Mouse (Mus musculus) left cerebral cortex, adult 8-10 months (tissue): Measurements from ENCODE around the gene Ccdc127. TPM values are rescaled to one million over a fixed set of nuclear protein-coding genes. Genes with fewer than 3 reads are reported as not detected.

ENCODE experiments used
- DNase-seq, 2 experiments: peaks; one replicate each; pipeline ENCODE4 v3.0.0; 2022; ENCODE audit warnings: low spot score in 2 of 2
- total RNA-seq, 4 experiments: library from RNA; stranded (reverse); gene quantifications; 2 replicates each; pipeline ENCODE4 v1.2.4; 2022

Gene Ccdc127
- total RNA-seq: 10 to 100 TPM; 78.1 to 94.3 (median 82.4) TPM

DNA sequence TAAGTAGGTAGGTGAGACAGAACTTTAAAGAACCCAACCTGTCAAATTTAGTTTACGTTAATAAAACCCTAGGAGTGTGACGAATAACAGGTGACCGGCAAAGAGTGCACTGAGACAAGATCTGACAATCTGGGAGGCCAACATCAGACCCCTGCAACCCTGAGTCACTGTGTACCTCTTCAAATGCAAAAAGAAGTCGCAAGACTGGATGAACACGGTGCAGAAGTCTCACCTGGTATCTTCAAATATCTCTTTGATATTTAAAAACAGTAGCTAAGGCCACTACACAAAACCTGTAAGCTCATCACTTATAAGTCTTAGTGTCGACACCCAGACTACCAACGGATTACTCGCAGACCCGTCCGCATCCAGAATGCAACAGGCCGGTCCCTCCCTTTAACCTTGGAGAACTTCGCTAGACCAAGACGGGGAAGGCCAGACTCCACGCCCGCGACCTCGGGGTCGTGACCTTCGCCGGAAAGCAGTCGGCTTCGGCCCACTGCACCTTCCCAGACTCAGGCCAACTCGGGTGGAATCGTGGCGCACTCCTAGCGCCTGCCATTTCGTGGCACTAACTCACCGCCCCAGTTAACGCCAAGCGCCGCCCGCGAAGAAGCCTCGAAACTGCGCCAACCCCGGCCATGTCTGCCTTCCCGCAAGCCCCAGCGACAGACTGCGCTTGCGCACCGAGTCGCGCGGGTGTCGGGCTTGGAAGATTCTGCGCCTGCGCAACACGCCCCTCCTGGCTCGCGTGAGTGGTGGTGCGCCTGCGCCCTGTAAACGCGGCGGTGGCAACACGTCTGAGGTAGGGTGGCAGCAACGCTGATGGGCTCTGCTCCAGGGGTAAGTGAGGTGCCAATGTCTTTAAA is at the start of gene Ccdc127, which contains the start of gene Sdha:
TSS of gene Ccdc127 (plus strand) at position 744 of the 869 bp plus-strand sequence.
TSS of gene Sdha (minus strand) at position 715 of the 869 bp plus-strand sequence.
- peak; percentile 90 to 91 for DNase-seq

DNA sequence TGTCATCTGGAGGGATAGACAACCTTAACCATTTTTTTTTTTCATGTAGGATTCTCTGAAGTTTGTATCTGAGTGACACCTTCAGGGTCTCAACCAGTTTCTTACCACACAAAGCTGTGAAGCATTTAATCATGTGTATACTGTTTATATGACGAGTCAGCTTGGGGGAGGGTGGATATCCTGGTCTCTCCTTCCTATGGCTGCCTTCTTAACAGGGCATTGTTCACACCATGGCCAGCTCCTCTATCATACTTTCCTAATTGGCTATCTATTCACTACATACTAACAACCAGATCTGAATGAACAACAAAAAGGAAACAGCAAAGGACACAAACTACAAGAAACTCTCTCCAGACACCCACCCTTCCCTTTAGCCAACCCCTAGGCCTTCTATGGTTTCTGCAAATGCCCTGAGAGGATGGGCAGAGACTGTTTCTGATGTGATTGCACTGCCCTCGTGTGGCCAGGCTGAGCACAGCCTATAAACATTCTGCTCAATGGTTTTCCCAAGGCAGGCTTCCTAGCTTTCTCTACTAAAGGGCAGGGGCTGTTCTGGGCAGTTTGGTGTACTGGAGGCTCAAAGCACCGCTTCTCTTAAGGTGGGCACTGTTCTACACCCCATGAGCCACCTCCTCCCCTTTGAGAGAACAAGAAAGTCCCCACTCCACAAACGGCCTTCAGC is 49.0 kb upstream of the Ccdc127 start:
- peak; percentile 26 to 69 for DNase-seq

DNA sequence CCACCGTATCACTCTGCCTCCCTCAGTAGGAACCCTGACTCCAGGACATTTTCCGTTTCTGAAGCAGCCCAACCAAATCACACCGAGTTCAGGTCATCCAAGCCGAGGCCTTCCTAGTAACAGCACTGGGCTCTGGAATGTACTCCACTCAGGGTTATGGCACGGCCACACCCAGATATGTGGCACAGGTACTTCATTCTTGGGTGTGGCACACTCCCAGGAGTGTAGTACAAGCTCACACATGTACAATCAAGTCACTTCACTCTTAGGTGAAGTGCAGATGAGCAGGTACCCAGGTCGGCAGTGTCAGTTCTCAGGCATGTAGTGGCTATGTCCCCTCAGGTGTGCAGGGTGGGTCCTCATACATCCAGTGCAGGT is 48.5 kb upstream of the Ccdc127 start:
- peak in 1 of 2 experiments; percentile 6 for DNase-seq

DNA sequence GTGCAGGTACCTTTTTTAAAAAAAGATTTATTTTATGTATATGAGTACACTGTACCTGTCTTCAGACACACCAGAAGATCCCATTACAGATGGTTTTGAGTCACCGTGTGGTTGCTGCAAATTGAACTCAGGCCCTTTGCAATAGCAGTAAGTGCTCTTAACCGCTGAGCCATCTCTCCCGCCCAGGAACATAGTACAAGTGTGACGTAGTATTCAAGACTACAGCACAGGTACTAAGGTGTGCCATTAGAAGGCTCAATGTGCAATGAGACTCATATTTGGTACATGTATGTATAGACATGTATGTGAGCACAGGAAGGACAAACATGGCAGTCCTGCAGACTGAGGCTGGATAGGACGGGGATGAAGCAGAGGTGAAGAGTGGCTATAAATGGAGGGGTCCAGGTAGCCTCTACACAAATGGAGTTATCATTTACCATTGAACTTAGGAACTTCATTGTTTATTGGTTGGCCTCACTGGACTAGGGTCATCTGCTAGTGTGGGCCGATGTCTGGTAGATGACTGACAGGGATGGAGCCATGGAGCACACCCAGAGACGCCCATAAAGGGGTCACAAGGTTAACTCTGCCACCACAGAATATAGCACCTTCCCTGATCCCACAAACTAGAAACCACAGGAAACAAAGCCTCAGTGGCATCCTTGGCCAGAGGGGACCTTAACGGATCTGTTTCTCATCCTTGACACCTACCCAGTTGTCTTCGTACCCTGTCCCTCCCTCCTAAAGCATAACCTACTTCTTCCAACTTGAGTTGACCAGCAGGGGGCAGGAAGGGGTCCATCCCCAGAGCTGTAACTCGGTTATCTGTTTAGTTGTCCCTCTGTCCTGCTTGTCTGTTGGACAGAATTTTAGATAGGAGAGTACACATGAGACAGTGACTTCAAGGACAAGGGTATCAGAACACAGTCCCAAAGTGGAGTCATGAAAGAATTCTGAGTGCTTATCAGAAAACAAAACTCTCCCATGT is 47.8 kb upstream of the Ccdc127 start:
- no peak for DNase-seq

DNA sequence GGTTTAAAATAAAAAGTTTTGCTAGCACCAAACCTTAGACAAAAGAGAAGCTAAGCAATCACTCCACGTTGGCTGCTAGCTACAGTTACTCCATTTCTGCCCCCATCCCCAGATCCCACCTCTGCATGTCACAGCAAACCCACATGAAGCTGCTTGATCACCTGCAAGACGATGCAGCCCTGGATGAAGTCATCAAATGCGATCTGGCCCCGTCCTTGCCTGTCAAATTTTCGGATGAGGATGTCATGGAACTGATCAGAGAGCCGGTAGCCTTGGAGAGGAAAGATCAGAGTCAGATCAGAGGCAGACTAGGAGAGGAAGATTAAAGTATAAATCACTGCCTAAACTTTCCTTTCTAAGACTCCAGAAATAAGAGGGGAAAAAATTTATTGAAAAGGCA is 44.7 kb upstream of the Ccdc127 start:
- no peak for DNase-seq

DNA sequence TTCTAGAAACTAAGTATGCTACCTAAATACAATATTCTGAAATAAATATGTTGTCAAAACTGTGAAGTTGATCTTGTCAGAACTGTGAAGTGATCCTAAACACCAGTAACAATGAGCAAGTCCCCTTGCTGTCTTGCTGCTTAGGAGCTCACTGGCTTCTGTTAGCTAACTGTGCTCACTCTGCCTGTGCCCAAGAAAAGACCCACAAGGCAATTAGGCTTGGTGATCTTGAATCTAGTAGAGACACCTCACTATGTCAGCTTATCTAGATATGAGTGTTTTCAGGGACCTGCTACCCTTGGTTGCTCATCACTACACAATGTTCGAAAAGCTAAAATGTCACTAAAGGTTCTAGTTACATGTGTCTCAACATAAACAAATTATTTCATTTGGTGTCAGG is 44.3 kb upstream of the Ccdc127 start:
- DNase-seq: no peak

DNA sequence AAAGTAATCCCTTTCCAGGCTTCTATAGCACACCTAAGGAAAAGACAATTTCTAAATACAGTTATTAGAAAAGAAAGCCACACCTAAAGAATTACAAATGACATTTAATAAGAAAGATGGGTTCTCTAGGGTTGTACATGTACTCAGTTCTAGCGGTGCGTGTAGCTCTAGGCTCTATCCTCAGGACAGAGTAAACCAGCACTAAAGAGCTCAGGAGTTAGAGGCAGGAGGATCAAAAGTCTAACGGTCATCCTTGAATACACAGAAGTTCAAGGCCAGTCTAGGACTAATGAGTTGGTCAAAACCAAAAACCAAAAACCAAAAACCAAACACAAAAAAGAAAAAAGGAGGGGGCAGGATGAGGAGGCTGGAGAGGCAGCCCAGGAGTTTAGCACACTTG is 35.5 kb upstream of the Ccdc127 start:
- no peak for DNase-seq

DNA sequence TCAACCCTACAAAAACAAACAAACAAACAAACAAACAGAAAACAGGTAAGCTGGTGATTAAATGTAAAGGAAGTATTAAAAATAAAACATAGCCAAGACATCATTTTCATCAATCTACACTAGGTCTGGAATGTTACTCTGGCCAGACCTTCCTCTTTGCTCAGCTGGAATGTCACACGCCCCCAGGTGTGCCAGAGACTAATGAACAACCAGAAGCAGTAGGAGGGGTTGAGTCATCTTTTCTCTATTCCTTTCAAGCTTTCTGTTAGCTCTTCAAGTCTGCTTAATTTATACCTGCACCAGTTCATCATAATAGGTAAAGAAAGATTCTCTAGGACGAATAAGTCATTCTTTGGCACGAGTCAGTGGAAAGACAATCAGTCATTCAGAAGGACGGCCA is 33.7 kb upstream of the Ccdc127 start:
- no peak for DNase-seq

DNA sequence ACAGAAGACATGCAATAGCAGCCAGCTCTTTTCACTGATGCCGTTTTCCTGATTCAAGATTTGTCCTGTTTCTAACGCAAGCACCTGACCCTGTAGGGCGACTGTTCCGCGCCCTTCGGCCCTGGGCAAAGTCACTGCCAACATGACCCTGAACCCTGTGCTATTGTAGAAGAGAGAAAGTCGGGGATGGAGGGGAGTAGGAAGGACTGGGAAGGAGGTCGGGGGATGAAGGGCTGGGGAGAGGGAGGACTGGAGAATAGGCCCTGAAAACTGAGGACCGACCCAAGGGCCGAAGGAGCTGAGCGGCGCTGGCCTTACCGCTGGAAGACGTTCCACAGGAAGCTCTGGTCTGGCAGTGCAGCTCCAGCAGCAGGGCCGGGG is 33.3 kb upstream of the Ccdc127 start:
- no peak for DNase-seq

DNA sequence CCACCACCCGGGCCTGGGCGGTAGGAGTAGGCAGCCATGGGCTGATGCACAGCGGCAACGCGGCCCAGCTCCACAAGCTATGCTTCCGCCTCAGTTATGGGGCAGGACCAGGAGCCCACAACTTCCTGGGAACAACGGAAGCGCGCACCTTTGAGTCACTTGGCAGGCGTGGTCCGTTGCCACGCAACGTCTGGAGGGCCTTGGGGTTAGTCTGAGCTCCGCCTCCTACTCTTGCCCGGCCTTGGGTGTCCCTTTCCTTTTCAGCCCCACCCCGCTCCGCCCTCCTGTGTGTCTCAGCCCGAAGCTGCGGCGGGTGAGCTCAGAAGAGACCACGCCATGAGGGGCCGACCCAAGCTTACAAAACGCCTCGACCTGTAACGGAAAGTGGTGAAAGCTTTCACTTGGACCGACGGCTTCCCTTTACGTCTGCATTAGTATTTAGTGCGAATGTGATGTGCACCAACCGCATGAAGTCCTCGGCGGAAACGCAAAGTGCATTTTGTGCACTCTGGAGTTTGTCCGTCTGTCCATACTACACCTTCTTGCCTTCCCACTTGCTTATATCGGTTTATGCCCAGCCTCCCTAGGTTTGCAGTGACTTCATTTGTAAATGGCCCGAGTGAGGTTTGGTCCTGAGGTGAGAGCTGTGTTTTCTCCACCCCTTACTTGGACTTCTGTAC is 32.8 kb upstream of the Ccdc127 start, which contains the start of gene Pdcd6:
TSS of gene Pdcd6 (minus strand) at position 411 of the 680 bp plus-strand sequence.
- peak; percentile 75 to 92 for DNase-seq

DNA sequence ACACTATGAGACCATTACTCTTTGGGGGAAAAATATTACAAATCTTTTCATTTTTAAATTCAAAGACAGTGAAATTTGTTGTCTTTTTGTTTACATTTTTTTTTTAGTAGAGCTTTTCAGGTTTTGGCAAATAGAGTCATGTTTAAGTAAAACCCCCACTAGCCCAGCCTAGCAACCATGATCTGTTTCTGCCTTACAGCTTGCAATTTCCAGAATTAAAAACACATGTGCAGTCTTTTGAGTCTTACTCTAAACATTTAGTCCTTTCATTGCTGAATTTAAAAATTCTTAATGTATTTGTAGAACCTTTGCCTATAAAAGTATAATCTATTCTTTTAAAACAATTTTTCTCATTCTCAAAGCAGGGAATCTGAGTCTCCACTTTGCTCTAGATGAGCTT is 20.8 kb upstream of the Ccdc127 start:
- no peak for DNase-seq

DNA sequence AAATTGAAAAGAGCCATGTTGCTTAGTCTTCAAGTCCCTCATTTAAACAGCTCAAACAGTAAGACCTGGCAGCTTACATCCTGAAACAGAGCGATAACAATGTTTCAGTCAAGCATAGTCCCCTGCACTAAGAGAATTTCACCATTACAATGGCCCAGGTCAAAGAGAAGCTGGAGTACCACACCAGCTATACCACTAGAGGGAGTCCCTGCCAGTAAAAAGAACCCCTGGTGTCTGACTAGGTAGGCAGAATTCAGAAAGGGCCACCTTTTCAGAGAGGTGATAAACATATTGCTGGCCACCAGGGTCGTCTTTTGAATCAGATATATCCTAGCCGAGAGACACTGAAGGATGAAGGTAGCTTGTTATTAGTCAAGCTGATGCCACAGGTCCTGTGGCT is 9.1 kb upstream of the Ccdc127 start:
- no peak for DNase-seq

DNA sequence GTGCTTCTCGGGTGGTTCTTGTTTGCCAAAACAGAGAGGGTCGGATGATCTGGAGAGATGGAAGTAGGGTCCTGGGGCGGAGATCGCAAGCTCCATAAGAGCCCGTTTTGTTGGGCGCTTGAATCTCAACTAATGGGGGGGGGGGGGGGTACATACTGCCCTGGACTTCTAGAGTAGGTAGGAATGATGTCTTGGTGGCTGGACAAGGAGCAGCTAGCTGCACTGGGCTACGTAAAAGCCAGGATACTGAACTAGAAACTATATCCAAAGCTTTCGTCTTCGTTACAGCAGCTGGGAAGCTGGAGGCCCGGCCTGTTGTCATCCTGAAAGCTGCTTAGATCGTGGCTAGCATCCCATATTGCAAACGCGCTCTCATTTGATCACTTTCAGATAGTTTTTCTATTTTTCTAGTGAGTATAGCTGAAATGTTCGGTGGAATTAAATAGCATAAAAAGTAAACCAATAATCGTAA is 362 bp downstream of the Ccdc127 start:
- DNase-seq: no peak

DNA sequence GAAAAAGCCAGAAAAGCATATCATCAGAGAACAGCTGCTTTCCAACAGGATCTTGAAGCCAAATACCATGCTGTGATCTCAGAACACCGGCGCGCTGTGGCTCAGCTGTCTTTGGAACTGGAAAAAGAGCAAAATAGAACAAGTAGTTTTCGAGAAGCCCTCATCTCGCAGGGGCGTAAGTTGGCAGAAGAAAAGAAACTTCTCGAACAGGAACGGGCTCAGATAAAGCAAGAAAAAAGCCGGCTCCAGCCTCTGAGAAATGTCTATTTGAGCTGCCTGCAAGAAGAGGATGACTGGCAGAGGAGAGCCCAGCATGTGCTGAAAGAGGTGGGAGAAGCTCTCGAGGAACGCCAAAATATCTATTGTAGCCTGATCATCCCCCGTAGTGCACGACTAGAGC is 6.4 kb downstream of the Ccdc127 start:
- no peak for DNase-seq

DNA sequence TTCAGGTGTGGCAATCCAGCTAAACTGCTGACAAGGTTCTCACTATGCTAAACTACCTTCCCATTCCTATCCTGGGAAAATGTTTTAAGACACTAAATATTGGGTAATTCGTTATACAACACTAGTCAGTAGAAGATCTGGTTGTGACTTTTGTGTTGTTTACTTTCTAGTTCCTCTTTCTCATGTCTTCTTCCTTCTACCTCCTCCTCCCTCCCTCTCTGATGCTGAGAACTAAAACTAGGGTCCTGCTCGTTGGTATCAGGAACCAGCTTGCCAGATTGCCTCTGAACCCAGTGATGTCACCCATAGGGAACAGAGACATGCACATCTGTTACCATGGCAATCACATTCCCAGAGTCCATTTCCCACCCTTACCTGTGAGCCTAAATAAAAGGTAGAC is 12.1 kb downstream of the Ccdc127 start:
- no peak for DNase-seq

DNA sequence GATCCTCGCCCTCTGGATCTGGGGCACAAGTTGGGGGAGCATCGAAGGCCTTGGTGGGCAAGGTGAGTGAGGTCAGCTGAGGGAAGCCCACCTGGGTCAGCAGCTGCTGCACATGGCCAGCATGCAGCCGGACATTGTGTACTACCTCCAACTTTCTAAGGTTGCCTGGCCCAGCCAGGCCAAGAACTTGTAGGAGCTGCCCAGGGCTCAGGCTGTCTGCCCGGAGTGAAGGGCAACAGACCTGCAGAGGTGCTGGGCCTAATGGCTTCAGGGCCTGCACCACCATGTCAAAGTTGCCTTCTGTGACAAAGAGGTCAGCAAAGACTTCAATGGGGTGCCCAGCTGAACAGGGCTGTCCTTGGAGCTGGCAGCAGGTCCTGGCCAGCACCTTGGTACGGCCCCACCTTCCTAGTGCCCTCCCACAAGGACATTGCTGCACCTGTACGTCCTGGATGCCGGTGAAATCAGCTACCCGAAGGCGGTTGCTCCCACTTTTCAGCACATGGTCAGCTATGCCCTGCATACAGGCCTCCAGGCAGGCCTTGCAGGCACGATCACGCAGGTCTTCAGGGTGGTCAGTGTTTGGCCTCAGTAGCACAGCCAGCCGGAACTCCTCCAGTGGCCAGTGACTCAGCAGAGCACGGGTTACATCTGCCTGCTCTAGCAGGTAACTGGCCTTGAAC is 13.2 kb downstream of the Ccdc127 start:
- DNase-seq: no peak

DNA sequence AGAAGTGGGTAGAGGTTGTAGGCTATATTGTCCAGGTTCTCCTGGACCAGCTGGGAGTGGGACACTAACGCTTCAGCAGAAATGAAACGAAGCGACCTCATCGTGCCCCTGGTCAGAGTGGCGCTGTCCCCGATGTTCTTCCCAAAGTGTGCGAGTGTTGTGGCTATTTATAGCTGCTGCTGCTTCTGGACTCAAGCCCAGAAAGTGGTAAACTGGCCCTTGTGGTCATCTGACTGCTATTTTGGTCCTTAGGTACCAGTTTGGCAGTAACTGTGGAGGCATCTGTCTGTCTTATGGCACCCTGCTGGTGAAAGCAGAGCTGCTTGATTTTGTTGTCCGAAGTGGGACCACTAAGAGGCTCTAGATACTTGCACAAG is 13.7 kb downstream of the Ccdc127 start, which contains the start of gene Lrrc14b:
TSS of gene Lrrc14b (minus strand) at position 147 of the 377 bp plus-strand sequence.
- DNase-seq: no peak

DNA sequence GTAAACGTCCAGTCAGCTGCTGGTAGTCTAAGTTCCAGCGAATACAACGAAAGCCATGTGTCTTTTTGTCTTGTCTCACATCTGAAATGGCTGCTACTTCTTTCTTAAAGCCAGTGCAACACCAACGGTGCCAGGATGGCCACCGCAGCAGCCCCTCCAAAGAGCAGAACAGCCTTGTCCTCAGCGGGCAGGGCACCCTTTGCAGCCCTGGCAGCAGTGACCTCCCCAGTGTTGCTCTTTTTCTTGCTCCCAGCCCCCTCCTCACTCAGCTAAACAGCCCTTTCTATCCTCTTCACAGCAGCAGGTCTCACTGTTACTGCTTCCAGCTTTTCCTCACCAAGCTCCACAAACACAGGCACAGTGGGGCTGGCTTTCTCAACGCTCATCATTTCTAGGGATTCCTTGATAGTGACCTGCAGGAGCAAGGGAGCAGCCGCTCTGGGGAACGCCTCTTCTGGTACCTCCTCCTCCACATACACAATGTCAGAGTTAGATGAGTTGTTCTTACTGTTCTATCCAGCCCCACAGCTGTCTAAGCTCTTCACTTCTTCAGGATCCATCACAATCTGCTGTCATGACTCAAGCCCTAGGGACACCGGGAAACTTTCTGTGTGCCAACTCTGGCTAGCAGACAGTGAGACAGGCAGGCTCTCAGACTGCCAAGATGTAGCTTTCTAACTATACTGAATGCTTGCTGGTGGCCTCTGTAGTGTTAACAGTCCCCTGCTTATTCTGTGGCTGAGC is 31.6 kb downstream of the Ccdc127 start:
- DNase-seq: no peak

DNA sequence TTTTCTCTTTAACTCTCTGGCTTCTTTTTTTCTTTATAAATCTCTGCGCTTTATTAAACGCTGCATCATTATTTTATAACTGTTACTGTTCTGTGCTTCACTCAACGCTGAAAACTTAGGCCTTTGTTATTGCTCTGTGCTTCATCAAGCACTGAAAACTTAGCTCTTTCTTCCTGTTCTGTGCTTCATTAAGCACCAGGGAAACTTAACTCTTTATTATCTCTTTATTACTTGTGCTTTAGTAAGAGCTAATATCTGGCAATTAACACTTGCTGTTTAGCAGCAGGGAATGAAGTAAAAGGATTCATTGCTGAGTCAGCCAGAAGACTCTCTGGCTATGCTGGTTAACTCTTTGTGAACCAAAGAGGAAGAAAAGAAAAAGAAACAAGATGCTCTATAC is 32.2 kb downstream of the Ccdc127 start:
- DNase-seq: no peak
